Mouse (Mus musculus) MEL (cell line): ENCODE results near the gene Sgcd. TPM values are rescaled to one million over a fixed set of nuclear protein-coding genes. Genes with fewer than 3 reads are reported as not detected.
A peak's percentile ranks its signal among the peaks of the same experiment; 100 is the strongest.

Experiments used
- DNase-seq: peaks from one replicate; pipeline ENCODE4 v3.0.0; 2011; ENCODE audit warnings: low read depth, low spot score
- H3K27ac ChIP-seq: 2 replicates; pipeline ENCODE4 v1.5.1; 2012; ENCODE audit warnings: low read depth, mild to moderate bottlenecking, control low read depth, low read length, moderate library complexity; ENCODE audit not compliant: control insufficient read depth
- H3K27me3 ChIP-seq, 2 experiments: fragments of 150-350 bp in 1 of 2; sonication (generic) in 1 of 2; 2 replicates each; pipeline ENCODE4 v1.6.1; 2012; ENCODE audit warnings: low read length in 2 of 2, mild to moderate bottlenecking in 2 of 2, improper control_type of control experiment in 1 of 2, moderate library complexity in 1 of 2; ENCODE audit not compliant: insufficient read depth in 2 of 2, control insufficient read depth in 1 of 2
- H3K36me3 ChIP-seq, 2 experiments: 2 replicates each; pipeline ENCODE4 v1.6.1; 2012 to 2014; ENCODE audit warnings: low read length in 2 of 2, improper control_type of control experiment in 1 of 2, inconsistent platforms in 1 of 2, mild to moderate bottlenecking in 1 of 2; ENCODE audit not compliant: insufficient read depth in 2 of 2, control insufficient read depth in 1 of 2
- H3K4me1 ChIP-seq, 2 experiments: fragments of 150-350 bp in 1 of 2; sonication (generic) in 1 of 2; 2 replicates each; pipeline ENCODE4 v1.6.1; 2012; ENCODE audit warnings: low read length in 2 of 2, improper control_type of control experiment in 1 of 2, mild to moderate bottlenecking in 1 of 2; ENCODE audit not compliant: insufficient read depth in 2 of 2, control insufficient read depth in 1 of 2
- H3K4me3 ChIP-seq, 2 experiments: fragments of 150-350 bp in 1 of 2; sonication (generic) in 1 of 2; 2 replicates each; pipeline ENCODE4 v1.5.1; 2012; ENCODE audit warnings: low read depth in 2 of 2, low read length in 2 of 2, mild to moderate bottlenecking in 2 of 2, moderate library complexity in 2 of 2, control low read depth in 1 of 2, improper control_type of control experiment in 1 of 2; ENCODE audit not compliant: control insufficient read depth in 1 of 2, insufficient read depth in 1 of 2
- H3K79me2 ChIP-seq: 2 replicates; pipeline ENCODE4 v1.6.1; 2012; ENCODE audit warnings: mild to moderate bottlenecking, low read length, moderate library complexity; ENCODE audit not compliant: control insufficient read depth, poor library complexity, insufficient read depth
- H3K9ac ChIP-seq: 2 replicates; pipeline ENCODE4 v1.6.1; 2012; ENCODE audit warnings: low read depth, mild to moderate bottlenecking, control low read depth, low read length, moderate library complexity; ENCODE audit not compliant: control insufficient read depth, poor library complexity, severe bottlenecking
- H3K9me3 ChIP-seq: fragments of 150-350 bp; sonication (generic); replicated peaks from 2 replicates; pipeline ENCODE4 v1.6.1; 2012; ENCODE audit warnings: mild to moderate bottlenecking, low read length, improper control_type of control experiment, moderate library complexity; ENCODE audit not compliant: insufficient read depth
- MAFK ChIP-seq: IDR thresholded peaks from 2 replicates; pipeline ENCODE4 v1.6.1; 2011; ENCODE audit warnings: low read depth, mild to moderate bottlenecking, low read length, improper control_type of control experiment, borderline replicate concordance
- MAX ChIP-seq: IDR thresholded peaks from 2 replicates; pipeline ENCODE4 v1.6.1; 2011; ENCODE audit warnings: low read length, improper control_type of control experiment
- MAZ ChIP-seq: IDR thresholded peaks from 2 replicates; pipeline ENCODE4 v1.6.1; 2012; ENCODE audit warnings: low read depth, mild to moderate bottlenecking, inconsistent platforms, low read length, improper control_type of control experiment
- POLR2AphosphoS2 ChIP-seq: IDR thresholded peaks from 2 replicates; pipeline ENCODE4 v1.6.1; 2011; ENCODE audit warnings: low read length, improper control_type of control experiment
- RCOR1 ChIP-seq: IDR thresholded peaks from 2 replicates; pipeline ENCODE4 v1.6.1; 2012; ENCODE audit warnings: low read depth, mild to moderate bottlenecking, inconsistent platforms, low read length, improper control_type of control experiment
- TCF12 ChIP-seq: IDR thresholded peaks from 2 replicates; pipeline ENCODE4 v1.6.1; 2014; ENCODE audit warnings: low read depth, mild to moderate bottlenecking, inconsistent platforms, low read length, improper control_type of control experiment, moderate library complexity
- USF1 ChIP-seq: IDR thresholded peaks from 2 replicates; pipeline ENCODE4 v1.6.1; 2014; ENCODE audit warnings: low read depth, mild to moderate bottlenecking, inconsistent platforms, low read length, improper control_type of control experiment, moderate library complexity
- USF2 ChIP-seq, 2 experiments: IDR thresholded peaks; 2 replicates each; pipeline ENCODE4 v1.6.1; 2011 to 2012; ENCODE audit warnings: improper control_type of control experiment in 2 of 2, low read length in 2 of 2, borderline replicate concordance in 1 of 2, inconsistent platforms in 1 of 2, low read depth in 1 of 2, mild to moderate bottlenecking in 1 of 2; ENCODE audit not compliant: insufficient read depth in 1 of 2
- ZMIZ1 ChIP-seq: IDR thresholded peaks from 2 replicates; pipeline ENCODE4 v1.6.1; 2012; ENCODE audit warnings: low read depth, mild to moderate bottlenecking, inconsistent platforms, low read length, improper control_type of control experiment, moderate library complexity
- polyA plus RNA-seq, 2 experiments: library from polyadenylated mRNA; stranded (reverse) in 1 of 2; unstranded in 1 of 2; fragments of >175 nt in 1 of 2; fragments of >200 nt in 1 of 2; gene quantifications; 2 replicates each; pipeline versions ENCODE4 v1.2.1 to v1.2.4; 2012; ENCODE audit warnings: low replicate concordance in 2 of 2, low read depth in 1 of 2; ENCODE audit not compliant: insufficient read length in 2 of 2, insufficient read depth in 1 of 2, missing spikeins in 1 of 2
- total RNA-seq: library from RNA; depleted of rRNA; stranded (reverse); fragments of 300-350 nt; gene quantifications from 2 replicates; pipeline ENCODE4 v1.2.3, GENCODE M21; 2012

Gene Sgcd
- total and polyA plus RNA-seq, 3 experiments, result not detected

DNA sequence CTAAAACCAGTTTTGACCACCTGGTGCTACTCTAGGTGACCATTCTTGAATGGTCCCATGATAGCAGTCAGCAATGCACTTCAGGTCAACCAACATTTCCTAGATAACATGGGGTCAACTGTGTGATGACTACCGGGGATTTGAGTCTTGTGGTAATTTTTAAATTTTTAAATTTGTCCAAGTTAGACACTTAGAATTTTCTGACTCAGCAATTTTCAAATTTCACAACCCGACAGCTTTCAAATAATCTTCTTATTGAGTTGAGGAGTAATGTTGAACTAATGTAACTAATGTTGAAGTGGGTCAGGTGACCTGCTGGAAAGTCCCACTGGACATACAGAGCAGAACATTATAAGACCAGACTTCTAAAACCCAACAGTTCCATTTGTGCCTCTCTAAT is 813.8 kb downstream of the Sgcd start:
- TF ChIP-seq TCF12, result no peak
- TF ChIP-seq ZMIZ1, result no peak
- TF ChIP-seq MAX, result no peak
- TF ChIP-seq USF2 (IDR thresholded peaks at IDR 0.05; ENCODE audit: borderline replicate concordance in 1 of 2, insufficient read depth in 1 of 2, low read depth in 1 of 2, low read length in 2 of 2), result no peak
- 0 out of 2 replicates have a peak, but pooled peaks have one; percentile 21 for TF ChIP-seq MAFK
- no peaks in the 10 kb centered on the region for H3K36me3 ChIP-seq
- no peak overlapping the region for H3K4me3 ChIP-seq
- no peaks in the 10 kb centered on the region for H3K4me1 ChIP-seq
- no peaks in the 10 kb centered on the region for H3K79me2 ChIP-seq
- H3K27ac ChIP-seq, result no peak overlapping the region
- DNase-seq, result no peak
- no peak overlapping the region for H3K9ac ChIP-seq
- H3K9me3 ChIP-seq, result no peaks in the 10 kb centered on the region
- H3K27me3 ChIP-seq, result no peaks in the 10 kb centered on the region

DNA sequence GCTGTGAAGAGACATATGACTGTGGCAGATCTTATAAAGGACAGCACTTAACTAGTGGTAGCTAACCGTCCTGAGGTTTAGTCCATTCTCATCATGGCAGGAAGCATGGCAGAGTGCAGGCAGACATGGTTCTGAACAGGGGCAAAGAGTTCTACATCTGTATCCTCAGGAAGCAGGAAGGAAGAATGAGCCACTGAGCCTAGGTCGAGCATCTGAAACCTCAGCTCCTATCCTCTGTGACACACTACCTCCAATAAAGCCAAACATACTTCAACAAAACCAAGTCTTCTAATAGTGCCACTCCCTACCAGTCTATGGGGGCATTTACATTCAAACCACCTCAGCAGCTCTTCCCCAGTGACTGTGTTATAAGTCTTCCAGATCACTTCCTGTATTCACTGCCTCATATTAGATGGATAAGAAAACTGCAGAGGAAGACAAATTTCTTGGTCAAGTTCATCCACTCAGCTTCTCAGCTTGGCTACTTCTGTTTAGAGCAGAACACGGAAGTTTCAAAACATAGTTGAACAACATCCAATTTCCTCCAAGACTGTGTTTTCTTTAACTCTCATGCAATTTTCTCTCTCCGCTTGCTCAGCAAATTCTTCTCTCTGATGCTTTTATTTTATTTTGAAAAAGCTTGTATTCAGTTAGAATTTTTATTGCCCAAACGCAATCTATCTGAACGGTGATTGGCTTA is 817.7 kb downstream of the Sgcd start:
- H3K4me3 ChIP-seq, result no peak overlapping the region
- DNase-seq, result no peak
- no peak overlapping the region for H3K27ac ChIP-seq
- H3K36me3 ChIP-seq, result no peaks in the 10 kb centered on the region
- H3K79me2 ChIP-seq, result no peaks in the 10 kb centered on the region
- H3K4me1 ChIP-seq, result no peaks in the 10 kb centered on the region
- TF ChIP-seq POLR2AphosphoS2, result no peak
- TF ChIP-seq, all 39 proteins: peak for 0
- H3K9ac ChIP-seq, result no peak overlapping the region
- H3K27me3 ChIP-seq, result no peaks in the 10 kb centered on the region
- no peaks in the 10 kb centered on the region for H3K9me3 ChIP-seq

DNA sequence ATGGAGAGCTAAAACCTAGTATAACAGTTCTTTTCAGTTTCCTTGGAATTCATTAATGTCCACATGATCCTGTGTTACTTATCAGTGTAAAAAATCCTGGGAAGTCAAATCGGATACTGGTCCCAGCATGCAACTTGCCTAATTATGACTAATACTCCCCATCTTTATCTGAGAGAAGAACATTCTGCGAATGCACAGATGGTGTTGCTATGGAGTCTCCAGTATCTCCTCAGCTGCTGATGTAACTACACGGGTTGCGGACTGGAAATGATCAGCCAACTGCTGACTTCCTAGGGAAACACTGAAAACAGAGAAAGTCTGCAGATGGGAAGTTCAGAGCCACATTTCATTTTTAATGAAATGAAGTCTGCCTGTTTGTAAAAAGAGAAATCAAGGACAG is 821.4 kb downstream of the Sgcd start:
- no peak for DNase-seq
- Histone ChIP-seq H3K4me1 (no peaks in the 10 kb centered on the region), H3K36me3 (no peaks in the 10 kb centered on the region), H3K27me3 (no peaks in the 10 kb centered on the region), H3K9me3 (no peaks in the 10 kb centered on the region), H3K4me3 (no peak overlapping the region), H3K9ac (no peak overlapping the region), H3K79me2 (no peaks in the 10 kb centered on the region), H3K27ac (no peak overlapping the region)
- TF ChIP-seq RCOR1, result no peak

DNA sequence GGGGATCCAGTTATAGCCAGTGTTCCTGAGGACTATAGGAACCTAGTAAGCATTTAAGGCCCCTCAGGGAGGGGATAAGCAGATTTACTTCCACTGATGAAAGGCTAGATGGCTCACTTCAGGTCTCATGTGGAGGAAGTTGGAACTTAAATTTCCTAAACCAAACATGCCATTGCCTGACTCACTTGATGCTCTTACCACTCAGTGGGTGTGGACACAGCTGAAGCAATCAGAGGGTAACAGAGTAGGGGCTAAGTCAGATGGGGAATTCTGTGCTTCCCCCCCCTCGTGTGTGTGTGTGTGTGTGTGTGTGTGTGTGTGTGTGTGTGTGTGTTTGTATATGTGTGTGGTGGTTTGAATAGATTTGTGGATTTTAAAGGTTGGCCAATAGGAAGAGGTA is 830.7 kb downstream of the Sgcd start:
- Histone ChIP-seq H3K27ac (no peak overlapping the region), H3K79me2 (no peaks in the 10 kb centered on the region), H3K27me3 (no peaks in the 10 kb centered on the region), H3K4me1 (no peaks in the 10 kb centered on the region), H3K4me3 (no peak overlapping the region), H3K36me3 (no peaks in the 10 kb centered on the region), H3K9me3 (no peaks in the 10 kb centered on the region), H3K9ac (no peak overlapping the region)
- no peak for DNase-seq
- TF ChIP-seq USF2 (IDR thresholded peaks at IDR 0.05; ENCODE audit: borderline replicate concordance in 1 of 2, insufficient read depth in 1 of 2, low read depth in 1 of 2, low read length in 2 of 2) (no peak), USF1 (no peak), MAZ (no peak)
